Mouse (Mus musculus) stomach, postnatal 0 days (tissue): ENCODE data around the gene Ccdc155.

Source experiments
- CTCF ChIP-seq: IDR thresholded peaks from 2 replicates; pipeline ENCODE4 v1.5.1; 2016; ENCODE audit warnings: antibody characterized with exemption, low read depth, mild to moderate bottlenecking, moderate library complexity
- EP300 ChIP-seq: optimal IDR thresholded peaks from 2 replicates; pipeline ENCODE3; 2016; ENCODE audit warnings: antibody characterized with exemption

GRCm38 (mm10) chr7:45179469-45179868, 25.2 kb downstream of the Ccdc155 start, which contains the start of gene Gfy:
- no peak for TF ChIP-seq CTCF
- no peak for TF ChIP-seq EP300
